Mouse (Mus musculus): Measurements from ENCODE around the gene Mri1. TPM values are rescaled to one million over a fixed set of nuclear protein-coding genes. Genes with fewer than 3 reads are reported as not detected.

Gene Mri1
- polyA plus RNA-seq, 1 experiment from 2014 or later: 72.4 TPM

GRCm38 (mm10) chr8:84269950-84270773, 13.0 kb upstream of the Mri1 start, which contains the start of gene Ccdc130:
Gene Ccdc130 (minus strand): TSS chr8:84270380.
- Histone ChIP-seq H3K4me2 (replicated peaks) (peak within 1 kb of the TSS; percentile 76), H3K4me3 (replicated peaks) (peak within 1 kb of the TSS; percentile 70), H3K27ac (peak within 1 kb of the TSS; percentile 37; the same call in 1 of the 2 replicates), H3K9me3 (no peaks in the 10 kb centered on the region), H3K27me3 (replicated peaks) (no peaks in the 10 kb centered on the region), H3K36me3 (0 out of 2 replicates have a peak, but pooled peaks cover 3% of the 10 kb centered on the region), H3K4me1 (replicated peaks) (peaks cover 6% of the 10 kb centered on the region), H3K9ac (peak within 1 kb of the TSS; percentile 59)
- WGBS: under 1% methylated on average over 44 of the region's 44 CpGs
- ATAC-seq: peak; percentile 100

GRCm38 (mm10) chr8:84261098-84261497, 4.0 kb upstream of the Mri1 start:
- ATAC-seq: no peak
- Histone ChIP-seq H3K4me1 (replicated peaks) (peaks cover 12% of the 10 kb centered on the region), H3K36me3 (peaks cover 30% of the 10 kb centered on the region), H3K27me3 (replicated peaks) (no peaks in the 10 kb centered on the region), H3K9me3 (no peaks in the 10 kb centered on the region), H3K9ac (no peak overlapping the region), H3K4me2 (replicated peaks) (no peak overlapping the region), H3K27ac (no peak overlapping the region), H3K4me3 (replicated peaks) (no peak overlapping the region)
- 93% methylated on average over 4 of the region's 4 CpGs for WGBS

- peaks cover 39% of the 10 kb centered on the region for H3K36me3 ChIP-seq
- WGBS: 12% methylated on average over 6 of the region's 6 CpGs
- H3K9ac ChIP-seq: peak overlapping the region; percentile 75
- no peaks in the 10 kb centered on the region for H3K27me3 ChIP-seq (replicated peaks)
- peak overlapping the region; percentile 94 for H3K27ac ChIP-seq
- peaks cover 15% of the 10 kb centered on the region for H3K4me1 ChIP-seq (replicated peaks)
- ATAC-seq: peak; percentile 68
- no peaks in the 10 kb centered on the region for H3K9me3 ChIP-seq
- peak overlapping the region; percentile 89 for H3K4me3 ChIP-seq (replicated peaks)
- H3K4me2 ChIP-seq (replicated peaks): peak overlapping the region; percentile 93
Measured at GRCm38 (mm10) chr8:84256458-84256821, 686 bp downstream of the Mri1 start.

- Histone ChIP-seq H3K27me3 (replicated peaks) (no peaks in the 10 kb centered on the region), H3K36me3 (peaks cover 43% of the 10 kb centered on the region), H3K9ac (peak overlapping the region; percentile 75), H3K4me2 (replicated peaks) (peak overlapping the region; percentile 93), H3K27ac (0 out of 2 replicates have a peak overlapping the region, but pooled peaks have one; percentile 94), H3K4me3 (replicated peaks) (peak overlapping the region; percentile 89), H3K4me1 (replicated peaks) (peaks cover 15% of the 10 kb centered on the region), H3K9me3 (no peaks in the 10 kb centered on the region)
- no peak for ATAC-seq
- WGBS: 84% methylated on average over 3 of the region's 3 CpGs
Measured at GRCm38 (mm10) chr8:84255858-84256257, 1.3 kb downstream of the Mri1 start.

- Histone ChIP-seq H3K9ac (peak within 1 kb of the TSS; percentile 93), H3K36me3 (peaks cover 51% of the 10 kb centered on the region), H3K27ac (peak within 1 kb of the TSS; percentile 77), H3K4me3 (replicated peaks) (peak within 1 kb of the TSS; percentile 91), H3K4me2 (replicated peaks) (peak within 1 kb of the TSS; percentile 67), H3K4me1 (replicated peaks) (0 out of 2 replicates have a peak, but pooled peaks cover 2% of the 10 kb centered on the region), H3K27me3 (replicated peaks) (no peaks in the 10 kb centered on the region), H3K9me3 (no peaks in the 10 kb centered on the region)
- ATAC-seq: peak; percentile 97
- 4% methylated on average over 52 of the region's 52 CpGs for WGBS
Measured at GRCm38 (mm10) chr8:84249257-84250170, 7.6 kb downstream of the Mri1 start, which contains the start of gene D8Ertd738e. Gene D8Ertd738e (minus strand): TSS chr8:84249719.

GRCm38 (mm10) chr8:84241821-84242220, 15.3 kb downstream of the Mri1 start:
- H3K4me2 ChIP-seq (replicated peaks): no peak overlapping the region
- no peak for ATAC-seq
- H3K9me3 ChIP-seq: no peaks in the 10 kb centered on the region
- no peak overlapping the region for H3K27ac ChIP-seq
- peaks cover 4% of the 10 kb centered on the region for H3K4me1 ChIP-seq (replicated peaks)
- 65% methylated on average over 2 of the region's 2 CpGs for whole genome bisulfite sequencing
- no peaks in the 10 kb centered on the region for H3K27me3 ChIP-seq (replicated peaks)
- H3K36me3 ChIP-seq: peaks cover 22% of the 10 kb centered on the region
- no peak overlapping the region for H3K4me3 ChIP-seq (replicated peaks)
- 0 out of 2 replicates have a peak overlapping the region, but pooled peaks have one; percentile 5 for H3K9ac ChIP-seq

GRCm38 (mm10) chr8:84241167-84241566, 16.0 kb downstream of the Mri1 start:
- H3K9me3 ChIP-seq: no peaks in the 10 kb centered on the region
- no peak overlapping the region for H3K4me2 ChIP-seq (replicated peaks)
- no peak for ATAC-seq
- peaks cover 5% of the 10 kb centered on the region for H3K4me1 ChIP-seq (replicated peaks)
- H3K27ac ChIP-seq: no peak overlapping the region
- WGBS: 60% methylated on average over 6 of the region's 6 CpGs
- peaks cover 15% of the 10 kb centered on the region for H3K36me3 ChIP-seq
- 0 out of 2 replicates have a peak overlapping the region, but pooled peaks have one; percentile 5 for H3K9ac ChIP-seq
- H3K4me3 ChIP-seq (replicated peaks): no peak overlapping the region
- no peaks in the 10 kb centered on the region for H3K27me3 ChIP-seq (replicated peaks)

GRCm38 (mm10) chr8:84237542-84238229, 19.4 kb downstream of the Mri1 start:
- ATAC-seq: peak; percentile 7; the same call in 1 of the 2 replicates
- Histone ChIP-seq H3K4me2 (replicated peaks) (peak overlapping the region; percentile 75), H3K4me3 (replicated peaks) (peak overlapping the region; percentile 64), H3K27ac (peak overlapping the region; percentile 78), H3K4me1 (replicated peaks) (peaks cover 15% of the 10 kb centered on the region), H3K27me3 (replicated peaks) (no peaks in the 10 kb centered on the region), H3K9ac (peak overlapping the region; percentile 64), H3K9me3 (no peaks in the 10 kb centered on the region), H3K36me3 (no peaks in the 10 kb centered on the region)
- 16% methylated on average over 19 of the region's 19 CpGs for WGBS

- no peaks in the 10 kb centered on the region for H3K9me3 ChIP-seq
- peak within 1 kb of the TSS; percentile 83 for H3K9ac ChIP-seq
- ATAC-seq: peak; percentile 99
- no peaks in the 10 kb centered on the region for H3K36me3 ChIP-seq
- peak within 1 kb of the TSS; percentile 75 for H3K4me2 ChIP-seq (replicated peaks)
- H3K27me3 ChIP-seq (replicated peaks): no peaks in the 10 kb centered on the region
- peak within 1 kb of the TSS; percentile 77 for H3K4me3 ChIP-seq (replicated peaks)
- peak within 1 kb of the TSS; percentile 78 for H3K27ac ChIP-seq
- WGBS: 0% methylated on average over 35 of the region's 35 CpGs
- peaks cover 15% of the 10 kb centered on the region for H3K4me1 ChIP-seq (replicated peaks)
Measured at GRCm38 (mm10) chr8:84236998-84237473, 20.1 kb downstream of the Mri1 start, which contains the start of gene Zswim4. Gene Zswim4 (minus strand): TSS chr8:84237055.

GRCm38 (mm10) chr8:84236410-84236997, 20.6 kb downstream of the Mri1 start:
- Histone ChIP-seq H3K4me1 (replicated peaks) (peaks cover 15% of the 10 kb centered on the region), H3K9me3 (no peaks in the 10 kb centered on the region), H3K9ac (peak overlapping the region; percentile 83), H3K27me3 (replicated peaks) (no peaks in the 10 kb centered on the region), H3K4me3 (replicated peaks) (peak overlapping the region; percentile 77), H3K27ac (peak overlapping the region; percentile 11), H3K4me2 (replicated peaks) (peak overlapping the region; percentile 72), H3K36me3 (no peaks in the 10 kb centered on the region)
- no peak; the same call in none of the 2 replicates for ATAC-seq
- WGBS: under 1% methylated on average over 29 of the region's 30 CpGs
